Mouse (Mus musculus) testis, adult 2 months (tissue): ENCODE results near the gene Pfkl.

Source experiments
- CTCF ChIP-seq: fragments of 200-500 bp; IDR thresholded peaks from 2 replicates; pipeline ENCODE4 v1.5.1; 2012; ENCODE audit warnings: low read depth, mild to moderate bottlenecking, inconsistent platforms, low read length, moderate library complexity; ENCODE audit not compliant: control insufficient read depth, insufficient read depth, insufficient replicate concordance
- POLR2A ChIP-seq: fragments of 200-500 bp; IDR thresholded peaks from 2 replicates; pipeline ENCODE4 v1.6.1; 2012; ENCODE audit warnings: low read depth, mild to moderate bottlenecking, inconsistent platforms, low read length, moderate library complexity; ENCODE audit not compliant: control insufficient read depth

DNA sequence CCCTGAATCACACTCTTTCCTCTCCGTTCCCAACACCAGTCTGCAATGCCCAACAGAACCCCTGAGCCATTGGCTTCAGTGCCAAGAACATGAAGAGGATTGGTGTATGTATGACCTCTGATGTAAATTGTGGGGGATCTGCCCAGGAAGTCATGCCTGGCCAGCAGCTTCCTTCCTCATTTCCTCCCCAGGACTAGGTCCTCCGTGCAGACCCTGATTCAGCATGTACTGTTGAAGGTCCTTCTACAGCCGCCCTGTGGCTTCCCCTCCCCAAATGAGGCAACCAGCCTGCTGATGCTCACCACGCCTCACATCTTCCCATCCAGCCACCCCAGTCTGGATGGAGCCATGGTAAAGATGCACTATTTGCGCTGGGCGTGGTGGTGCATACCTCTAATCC lies 39.4 kb downstream of the Pfkl start, which contains the start of gene Trpm2:
- no peak for TF ChIP-seq CTCF
- TF ChIP-seq POLR2A, result no peak
